Mouse (Mus musculus): ENCODE measurements around the gene Sct. TPM values are rescaled to one million over a fixed set of nuclear protein-coding genes. Genes with fewer than 3 reads are reported as not detected.

Gene Sct
- polyA plus RNA-seq, 1 experiment: not detected

GRCm38 (mm10) chr7:141292583-141293388 is 13.9 kb upstream of the Sct start:
- H3K4me1 ChIP-seq (ENCODE audit: control insufficient read depth, insufficient read depth, low read length): peaks cover 2% of the 10 kb centered on the region; the same call in 1 of the 2 replicates
- no peak overlapping the region for H3K4me3 ChIP-seq (ENCODE audit: insufficient read depth, low read length)
- H3K27ac ChIP-seq (ENCODE audit: insufficient read depth, low read length): no peak overlapping the region
- TF ChIP-seq CTCF (IDR thresholded peaks at IDR 0.05; ENCODE audit: borderline replicate concordance, insufficient read depth, low read length) (no peak), POLR2A (IDR thresholded peaks at IDR 0.05; ENCODE audit: low read depth, low read length) (no peak)

- Histone ChIP-seq H3K4me1 (ENCODE audit: control insufficient read depth, insufficient read depth, low read length) (peaks cover 2% of the 10 kb centered on the region; the same call in 1 of the 2 replicates), H3K27ac (ENCODE audit: insufficient read depth, low read length) (no peak within 1 kb of the TSS), H3K4me3 (ENCODE audit: insufficient read depth, low read length) (0 out of 2 replicates have a peak within 1 kb of the TSS, but pooled peaks have one; percentile 0)
- no peak for TF ChIP-seq POLR2A (IDR thresholded peaks at IDR 0.05; ENCODE audit: low read depth, low read length)
- no peak for TF ChIP-seq CTCF (IDR thresholded peaks at IDR 0.05; ENCODE audit: borderline replicate concordance, insufficient read depth, low read length)
Measured at GRCm38 (mm10) chr7:141291921-141292582, 13.1 kb upstream of the Sct start, which contains the start of gene Drd4. Gene Drd4, plus strand, starts transcription at chr7:141292006.

GRCm38 (mm10) chr7:141288042-141288441 is 9.1 kb upstream of the Sct start:
- Histone ChIP-seq H3K4me3 (ENCODE audit: insufficient read depth, low read length) (no peak overlapping the region), H3K4me1 (ENCODE audit: control insufficient read depth, insufficient read depth, low read length) (no peaks in the 10 kb centered on the region), H3K27ac (ENCODE audit: insufficient read depth, low read length) (no peak overlapping the region)
- no peak for TF ChIP-seq CTCF (IDR thresholded peaks at IDR 0.05; ENCODE audit: borderline replicate concordance, insufficient read depth, low read length)
- TF ChIP-seq POLR2A (IDR thresholded peaks at IDR 0.05; ENCODE audit: low read depth, low read length): no peak

- no peak overlapping the region for H3K27ac ChIP-seq (ENCODE audit: insufficient read depth, low read length)
- TF ChIP-seq POLR2A (IDR thresholded peaks at IDR 0.05; ENCODE audit: low read depth, low read length) (no peak), CTCF (IDR thresholded peaks at IDR 0.05; ENCODE audit: borderline replicate concordance, insufficient read depth, low read length) (no peak)
- no peak overlapping the region for H3K4me3 ChIP-seq (ENCODE audit: insufficient read depth, low read length)
- no peaks in the 10 kb centered on the region for H3K4me1 ChIP-seq (ENCODE audit: control insufficient read depth, insufficient read depth, low read length)
Measured at GRCm38 (mm10) chr7:141282756-141283155, 3.8 kb upstream of the Sct start.

- Histone ChIP-seq H3K4me1 (ENCODE audit: control insufficient read depth, insufficient read depth, low read length) (no peaks in the 10 kb centered on the region), H3K27ac (ENCODE audit: insufficient read depth, low read length) (no peak overlapping the region), H3K4me3 (ENCODE audit: insufficient read depth, low read length) (no peak overlapping the region)
- TF ChIP-seq POLR2A (IDR thresholded peaks at IDR 0.05; ENCODE audit: low read depth, low read length): no peak
- no peak for TF ChIP-seq CTCF (IDR thresholded peaks at IDR 0.05; ENCODE audit: borderline replicate concordance, insufficient read depth, low read length)
Measured at GRCm38 (mm10) chr7:141281442-141281841, 2.5 kb upstream of the Sct start.

- H3K4me3 ChIP-seq (ENCODE audit: insufficient read depth, low read length): no peak overlapping the region
- H3K4me1 ChIP-seq (ENCODE audit: control insufficient read depth, insufficient read depth, low read length): no peaks in the 10 kb centered on the region
- TF ChIP-seq POLR2A (IDR thresholded peaks at IDR 0.05; ENCODE audit: low read depth, low read length): no peak
- no peak for TF ChIP-seq CTCF (IDR thresholded peaks at IDR 0.05; ENCODE audit: borderline replicate concordance, insufficient read depth, low read length)
- H3K27ac ChIP-seq (ENCODE audit: insufficient read depth, low read length): no peak overlapping the region
Measured at GRCm38 (mm10) chr7:141277701-141278678, 943 bp downstream of the Sct start.

GRCm38 (mm10) chr7:141276546-141276945 is 2.4 kb downstream of the Sct start, which contains the start of gene Cdhr5:
Gene Cdhr5, minus strand, starts transcription at chr7:141276786.
- no peak within 1 kb of the TSS for H3K4me3 ChIP-seq (ENCODE audit: insufficient read depth, low read length)
- no peak for TF ChIP-seq CTCF (IDR thresholded peaks at IDR 0.05; ENCODE audit: borderline replicate concordance, insufficient read depth, low read length)
- no peak for TF ChIP-seq POLR2A (IDR thresholded peaks at IDR 0.05; ENCODE audit: low read depth, low read length)
- H3K4me1 ChIP-seq (ENCODE audit: control insufficient read depth, insufficient read depth, low read length): no peaks in the 10 kb centered on the region
- H3K27ac ChIP-seq (ENCODE audit: insufficient read depth, low read length): no peak within 1 kb of the TSS

GRCm38 (mm10) chr7:141275356-141275755 is 3.6 kb downstream of the Sct start:
- no peak overlapping the region for H3K27ac ChIP-seq (ENCODE audit: insufficient read depth, low read length)
- H3K4me3 ChIP-seq (ENCODE audit: insufficient read depth, low read length): no peak overlapping the region
- H3K4me1 ChIP-seq (ENCODE audit: control insufficient read depth, insufficient read depth, low read length): no peaks in the 10 kb centered on the region
- no peak for TF ChIP-seq POLR2A (IDR thresholded peaks at IDR 0.05; ENCODE audit: low read depth, low read length)
- TF ChIP-seq CTCF (IDR thresholded peaks at IDR 0.05; ENCODE audit: borderline replicate concordance, insufficient read depth, low read length): no peak

GRCm38 (mm10) chr7:141270631-141271030 is 8.3 kb downstream of the Sct start:
- TF ChIP-seq CTCF (IDR thresholded peaks at IDR 0.05; ENCODE audit: borderline replicate concordance, insufficient read depth, low read length): no peak
- no peak for TF ChIP-seq POLR2A (IDR thresholded peaks at IDR 0.05; ENCODE audit: low read depth, low read length)

More at GRCm38 (mm10) chr7:141270631-141271030, 8.3 kb downstream of the Sct start:
- Histone ChIP-seq H3K4me3 (ENCODE audit: insufficient read depth, low read length) (no peak overlapping the region), H3K4me1 (ENCODE audit: control insufficient read depth, insufficient read depth, low read length) (no peaks in the 10 kb centered on the region; the same call in 1 of the 2 replicates), H3K27ac (ENCODE audit: insufficient read depth, low read length) (no peak overlapping the region)
